Mouse (Mus musculus): ENCODE results near the gene Rtp1. TPM values are rescaled to one million over a fixed set of nuclear protein-coding genes. Genes with fewer than 3 reads are reported as not detected.

The Rtp1 gene
- polyA plus RNA-seq, 1 experiment from 2014 or later: 0.06 TPM

GRCm38 (mm10) chr16:23458906-23459588, 30.1 kb downstream of the Rtp1 start:
- Histone ChIP-seq H3K4me1 (replicated peaks) (no peaks in the 10 kb centered on the region), H3K9me3 (no peaks in the 10 kb centered on the region), H3K4me2 (no peak overlapping the region), H3K9ac (no peak overlapping the region), H3K4me3 (no peak overlapping the region), H3K36me3 (no peaks in the 10 kb centered on the region), H3K27ac (replicated peaks) (no peak overlapping the region), H3K27me3 (no peaks in the 10 kb centered on the region)
- ATAC-seq (ENCODE audit: low read depth): no peak
- 38% methylated on average over 7 of the region's 7 CpGs for WGBS

GRCm38 (mm10) chr16:23463671-23464347, 34.9 kb downstream of the Rtp1 start:
- 84% methylated on average over 4 of the region's 4 CpGs for WGBS
- no peak for ATAC-seq (ENCODE audit: low read depth)
- no peak overlapping the region for H3K9ac ChIP-seq
- no peaks in the 10 kb centered on the region for H3K9me3 ChIP-seq
- H3K4me1 ChIP-seq (replicated peaks): no peaks in the 10 kb centered on the region
- H3K27ac ChIP-seq (replicated peaks): no peak overlapping the region
- H3K36me3 ChIP-seq: no peaks in the 10 kb centered on the region
- H3K27me3 ChIP-seq: no peaks in the 10 kb centered on the region
- H3K4me2 ChIP-seq: no peak overlapping the region
- H3K4me3 ChIP-seq: no peak overlapping the region

GRCm38 (mm10) chr16:23471551-23471950, 42.6 kb downstream of the Rtp1 start:
- 94% methylated on average over 6 of the region's 6 CpGs for WGBS
- Histone ChIP-seq H3K4me1 (replicated peaks) (no peaks in the 10 kb centered on the region), H3K9ac (no peak overlapping the region)

GRCm38 (mm10) chr16:23472046-23472445, 43.1 kb downstream of the Rtp1 start:
- H3K9me3 ChIP-seq: no peaks in the 10 kb centered on the region
- H3K4me2 ChIP-seq: no peak overlapping the region
- H3K36me3 ChIP-seq: peaks cover 33% of the 10 kb centered on the region
- H3K27me3 ChIP-seq: no peaks in the 10 kb centered on the region
- no peak for ATAC-seq (ENCODE audit: low read depth)
- no peak overlapping the region for H3K27ac ChIP-seq (replicated peaks)
- H3K9ac ChIP-seq: no peak overlapping the region
- WGBS: 77% methylated on average over 3 of the region's 3 CpGs
- no peak overlapping the region for H3K4me3 ChIP-seq
- no peaks in the 10 kb centered on the region for H3K4me1 ChIP-seq (replicated peaks)

More at GRCm38 (mm10) chr16:23471551-23471950, 42.6 kb downstream of the Rtp1 start:
- ATAC-seq (ENCODE audit: low read depth): no peak
- Histone ChIP-seq H3K36me3 (peaks cover 33% of the 10 kb centered on the region), H3K27ac (replicated peaks) (no peak overlapping the region), H3K27me3 (no peaks in the 10 kb centered on the region), H3K4me3 (no peak overlapping the region), H3K4me2 (no peak overlapping the region), H3K9me3 (no peaks in the 10 kb centered on the region)

GRCm38 (mm10) chr16:23475651-23476050, 46.7 kb downstream of the Rtp1 start:
- Histone ChIP-seq H3K9me3 (no peaks in the 10 kb centered on the region), H3K9ac (no peak overlapping the region), H3K36me3 (peaks cover 18% of the 10 kb centered on the region; the same call in 1 of the 2 replicates), H3K4me2 (no peak overlapping the region), H3K4me3 (no peak overlapping the region), H3K27ac (replicated peaks) (no peak overlapping the region), H3K27me3 (no peaks in the 10 kb centered on the region), H3K4me1 (replicated peaks) (no peaks in the 10 kb centered on the region)
- ATAC-seq (ENCODE audit: low read depth): no peak
- WGBS: 92% methylated on average over 4 of the region's 4 CpGs

GRCm38 (mm10) chr16:23476598-23476997, 47.7 kb downstream of the Rtp1 start:
- Histone ChIP-seq H3K9ac (no peak overlapping the region), H3K9me3 (no peaks in the 10 kb centered on the region), H3K27me3 (no peaks in the 10 kb centered on the region), H3K4me2 (no peak overlapping the region), H3K4me3 (no peak overlapping the region), H3K36me3 (peaks cover 15% of the 10 kb centered on the region; the same call in 1 of the 2 replicates), H3K27ac (replicated peaks) (no peak overlapping the region), H3K4me1 (replicated peaks) (no peaks in the 10 kb centered on the region)
- no peak for ATAC-seq (ENCODE audit: low read depth)

- no peak overlapping the region for H3K9ac ChIP-seq
- no peak overlapping the region for H3K27ac ChIP-seq (replicated peaks)
- 76% methylated on average over 7 of the region's 7 CpGs for WGBS
Observed at GRCm38 (mm10) chr16:23479872-23480603, 51.1 kb downstream of the Rtp1 start.

GRCm38 (mm10) chr16:23482218-23482617, 53.3 kb downstream of the Rtp1 start:
- Histone ChIP-seq H3K27ac (replicated peaks) (no peak overlapping the region), H3K4me2 (no peak overlapping the region), H3K36me3 (peaks cover 38% of the 10 kb centered on the region), H3K9ac (no peak overlapping the region), H3K4me3 (no peak overlapping the region), H3K27me3 (no peaks in the 10 kb centered on the region), H3K9me3 (no peaks in the 10 kb centered on the region), H3K4me1 (replicated peaks) (no peaks in the 10 kb centered on the region)
- ATAC-seq (ENCODE audit: low read depth): no peak
- 22% methylated on average over 3 of the region's 3 CpGs for WGBS

More at GRCm38 (mm10) chr16:23479872-23480603, 51.1 kb downstream of the Rtp1 start:
- H3K36me3 ChIP-seq: peaks cover 30% of the 10 kb centered on the region
- H3K4me3 ChIP-seq: no peak overlapping the region
- H3K27me3 ChIP-seq: no peaks in the 10 kb centered on the region
- no peak overlapping the region for H3K4me2 ChIP-seq
- no peaks in the 10 kb centered on the region for H3K4me1 ChIP-seq (replicated peaks)
- no peak for ATAC-seq (ENCODE audit: low read depth)
- H3K9me3 ChIP-seq: no peaks in the 10 kb centered on the region

- no peak overlapping the region for H3K27ac ChIP-seq (replicated peaks)
- no peak overlapping the region for H3K9ac ChIP-seq
- H3K4me1 ChIP-seq (replicated peaks): no peaks in the 10 kb centered on the region
- no peaks in the 10 kb centered on the region for H3K27me3 ChIP-seq
- no peaks in the 10 kb centered on the region for H3K9me3 ChIP-seq
- no peak for ATAC-seq (ENCODE audit: low read depth)
- peaks cover 41% of the 10 kb centered on the region for H3K36me3 ChIP-seq
- no peak overlapping the region for H3K4me2 ChIP-seq
- H3K4me3 ChIP-seq: no peak overlapping the region
- 95% methylated on average over 12 of the region's 12 CpGs for WGBS
Observed at GRCm38 (mm10) chr16:23482846-23483245, 53.9 kb downstream of the Rtp1 start.

GRCm38 (mm10) chr16:23483292-23483691, 54.4 kb downstream of the Rtp1 start:
- no peak overlapping the region for H3K4me3 ChIP-seq
- no peak overlapping the region for H3K9ac ChIP-seq
- no peak overlapping the region for H3K4me2 ChIP-seq
- H3K27me3 ChIP-seq: no peaks in the 10 kb centered on the region
- peaks cover 45% of the 10 kb centered on the region for H3K36me3 ChIP-seq
- H3K27ac ChIP-seq (replicated peaks): no peak overlapping the region
- ATAC-seq (ENCODE audit: low read depth): no peak
- 93% methylated on average over 10 of the region's 10 CpGs for WGBS
- no peaks in the 10 kb centered on the region for H3K9me3 ChIP-seq
- H3K4me1 ChIP-seq (replicated peaks): no peaks in the 10 kb centered on the region

Measured in neural tube, embryonic 13.5 days (tissue).